Mouse (Mus musculus): Measurements from ENCODE around the gene Tph1.

Tph1 gene

GRCm38 (mm10) chr7:46601097-46601496 lies 71.2 kb downstream of the Tph1 start:
- no peak for DNase-seq (ENCODE audit: low spot score in 2 of 2)

- no peak for DNase-seq (ENCODE audit: low spot score in 2 of 2)
Observed at GRCm38 (mm10) chr7:46597006-46597405, 75.3 kb downstream of the Tph1 start.
